Mouse (Mus musculus): ENCODE data around the gene Ephb2. TPM values are rescaled to one million over a fixed set of nuclear protein-coding genes. Genes with fewer than 3 reads are reported as not detected.

Ephb2 gene
- polyA plus RNA-seq, 1 experiment, result 16.8 TPM

GRCm38 (mm10) chr4:136847166-136847565 lies 11.4 kb upstream of the Ephb2 start:
- TF ChIP-seq MYOD1 (IDR thresholded peaks at IDR 0.05; ENCODE audit: control insufficient read depth, insufficient read length, low read depth) (no peak), MYOG (IDR thresholded peaks at IDR 0.05; ENCODE audit: control insufficient read depth, extremely low read depth, insufficient read length) (no peak), USF1 (IDR thresholded peaks at IDR 0.05; ENCODE audit: low read depth) (no peak), FOSL1 (IDR thresholded peaks at IDR 0.05; ENCODE audit: insufficient read depth, low read length, poor library complexity, severe bottlenecking) (no peak), MAX (IDR thresholded peaks at IDR 0.05) (no peak), CTCF (IDR thresholded peaks at IDR 0.05; ENCODE audit: control insufficient read depth, insufficient read depth, insufficient read length) (no peak), CEBPB (IDR thresholded peaks at IDR 0.05; ENCODE audit: low read depth) (no peak)
- Histone ChIP-seq H3K27me3 (ENCODE audit: control insufficient read depth, insufficient read depth, insufficient read length) (peaks cover 43% of the 10 kb centered on the region), H3K4me3 (ENCODE audit: insufficient read depth, poor library complexity, severe bottlenecking) (no peak overlapping the region), H3K36me3 (ENCODE audit: control insufficient read depth, insufficient read depth) (no peaks in the 10 kb centered on the region), H3K79me2 (ENCODE audit: control insufficient read depth, insufficient read depth) (no peaks in the 10 kb centered on the region), H3ac (ENCODE audit: control insufficient read depth, insufficient read length, low read depth) (no peak overlapping the region), H3K79me3 (ENCODE audit: low read depth) (no peaks in the 10 kb centered on the region)

GRCm38 (mm10) chr4:136842802-136843201 lies 7.0 kb upstream of the Ephb2 start:
- H3K4me3 ChIP-seq (ENCODE audit: insufficient read depth, poor library complexity, severe bottlenecking), result no peak overlapping the region
- no peaks in the 10 kb centered on the region for H3K79me2 ChIP-seq (ENCODE audit: control insufficient read depth, insufficient read depth)
- H3ac ChIP-seq (ENCODE audit: control insufficient read depth, insufficient read length, low read depth), result no peak overlapping the region
- peaks cover 15% of the 10 kb centered on the region for H3K27me3 ChIP-seq (ENCODE audit: control insufficient read depth, insufficient read depth, insufficient read length)
- TF ChIP-seq MYOG (IDR thresholded peaks at IDR 0.05; ENCODE audit: control insufficient read depth, extremely low read depth, insufficient read length), result no peak
- no peak for TF ChIP-seq USF1 (IDR thresholded peaks at IDR 0.05; ENCODE audit: low read depth)
- TF ChIP-seq FOSL1 (IDR thresholded peaks at IDR 0.05; ENCODE audit: insufficient read depth, low read length, poor library complexity, severe bottlenecking), result no peak
- no peaks in the 10 kb centered on the region for H3K79me3 ChIP-seq (ENCODE audit: low read depth)
- H3K36me3 ChIP-seq (ENCODE audit: control insufficient read depth, insufficient read depth), result no peaks in the 10 kb centered on the region

GRCm38 (mm10) chr4:136842033-136842432 lies 6.2 kb upstream of the Ephb2 start:
- H3K79me2 ChIP-seq (ENCODE audit: control insufficient read depth, insufficient read depth), result no peaks in the 10 kb centered on the region
- no peak overlapping the region for H3ac ChIP-seq (ENCODE audit: control insufficient read depth, insufficient read length, low read depth)
- H3K79me3 ChIP-seq (ENCODE audit: low read depth), result no peaks in the 10 kb centered on the region
- H3K4me3 ChIP-seq (ENCODE audit: insufficient read depth, poor library complexity, severe bottlenecking), result no peak overlapping the region
- TF ChIP-seq MYOD1 (IDR thresholded peaks at IDR 0.05; ENCODE audit: control insufficient read depth, insufficient read length, low read depth) (no peak), MYOG (IDR thresholded peaks at IDR 0.05; ENCODE audit: control insufficient read depth, extremely low read depth, insufficient read length) (no peak), MAX (IDR thresholded peaks at IDR 0.05) (no peak), USF1 (IDR thresholded peaks at IDR 0.05; ENCODE audit: low read depth) (peak; percentile 75), CEBPB (IDR thresholded peaks at IDR 0.05; ENCODE audit: low read depth) (peak; percentile 74), CTCF (IDR thresholded peaks at IDR 0.05; ENCODE audit: control insufficient read depth, insufficient read depth, insufficient read length) (no peak)
- H3K27me3 ChIP-seq (ENCODE audit: control insufficient read depth, insufficient read depth, insufficient read length), result peaks cover 14% of the 10 kb centered on the region
- H3K36me3 ChIP-seq (ENCODE audit: control insufficient read depth, insufficient read depth), result no peaks in the 10 kb centered on the region

GRCm38 (mm10) chr4:136841056-136841455 lies 5.3 kb upstream of the Ephb2 start:
- Histone ChIP-seq H3K79me3 (ENCODE audit: low read depth) (no peaks in the 10 kb centered on the region), H3K4me3 (ENCODE audit: insufficient read depth, poor library complexity, severe bottlenecking) (no peak overlapping the region), H3K27me3 (ENCODE audit: control insufficient read depth, insufficient read depth, insufficient read length) (peaks cover 10% of the 10 kb centered on the region), H3K36me3 (ENCODE audit: control insufficient read depth, insufficient read depth) (no peaks in the 10 kb centered on the region), H3ac (ENCODE audit: control insufficient read depth, insufficient read length, low read depth) (no peak overlapping the region), H3K79me2 (ENCODE audit: control insufficient read depth, insufficient read depth) (no peaks in the 10 kb centered on the region)
- TF ChIP-seq MYOD1 (IDR thresholded peaks at IDR 0.05; ENCODE audit: control insufficient read depth, insufficient read length, low read depth), result no peak
- no peak for TF ChIP-seq FOSL1 (IDR thresholded peaks at IDR 0.05; ENCODE audit: insufficient read depth, low read length, poor library complexity, severe bottlenecking)
- TF ChIP-seq MYOG (IDR thresholded peaks at IDR 0.05; ENCODE audit: control insufficient read depth, extremely low read depth, insufficient read length), result no peak
- TF ChIP-seq MAX (IDR thresholded peaks at IDR 0.05), result no peak
- no peak for TF ChIP-seq CEBPB (IDR thresholded peaks at IDR 0.05; ENCODE audit: low read depth)
- TF ChIP-seq USF1 (IDR thresholded peaks at IDR 0.05; ENCODE audit: low read depth), result no peak
- TF ChIP-seq CTCF (IDR thresholded peaks at IDR 0.05; ENCODE audit: control insufficient read depth, insufficient read depth, insufficient read length), result peak; percentile 53

GRCm38 (mm10) chr4:136838462-136838861 lies 2.7 kb upstream of the Ephb2 start:
- no peak overlapping the region for H3K4me3 ChIP-seq (ENCODE audit: insufficient read depth, poor library complexity, severe bottlenecking)
- no peaks in the 10 kb centered on the region for H3K36me3 ChIP-seq (ENCODE audit: control insufficient read depth, insufficient read depth)
- no peaks in the 10 kb centered on the region for H3K27me3 ChIP-seq (ENCODE audit: control insufficient read depth, insufficient read depth, insufficient read length)
- peaks cover 2% of the 10 kb centered on the region for H3K79me2 ChIP-seq (ENCODE audit: control insufficient read depth, insufficient read depth)
- H3K79me3 ChIP-seq (ENCODE audit: low read depth), result no peaks in the 10 kb centered on the region
- no peak overlapping the region for H3ac ChIP-seq (ENCODE audit: control insufficient read depth, insufficient read length, low read depth)
- TF ChIP-seq CTCF (IDR thresholded peaks at IDR 0.05; ENCODE audit: control insufficient read depth, insufficient read depth, insufficient read length) (no peak), MYOG (IDR thresholded peaks at IDR 0.05; ENCODE audit: control insufficient read depth, extremely low read depth, insufficient read length) (no peak), MYOD1 (IDR thresholded peaks at IDR 0.05; ENCODE audit: control insufficient read depth, insufficient read length, low read depth) (no peak), MAX (IDR thresholded peaks at IDR 0.05) (no peak), FOSL1 (IDR thresholded peaks at IDR 0.05; ENCODE audit: insufficient read depth, low read length, poor library complexity, severe bottlenecking) (no peak), USF1 (IDR thresholded peaks at IDR 0.05; ENCODE audit: low read depth) (no peak), CEBPB (IDR thresholded peaks at IDR 0.05; ENCODE audit: low read depth) (no peak)

- H3K36me3 ChIP-seq (ENCODE audit: control insufficient read depth, insufficient read depth), result no peaks in the 10 kb centered on the region
- peaks cover 4% of the 10 kb centered on the region for H3K79me3 ChIP-seq (ENCODE audit: low read depth)
- no peaks in the 10 kb centered on the region for H3K27me3 ChIP-seq (ENCODE audit: control insufficient read depth, insufficient read depth, insufficient read length)
- no peak overlapping the region for H3ac ChIP-seq (ENCODE audit: control insufficient read depth, insufficient read length, low read depth)
- H3K4me3 ChIP-seq (ENCODE audit: insufficient read depth, poor library complexity, severe bottlenecking), result no peak overlapping the region
- TF ChIP-seq FOSL1 (IDR thresholded peaks at IDR 0.05; ENCODE audit: insufficient read depth, low read length, poor library complexity, severe bottlenecking) (no peak), CTCF (IDR thresholded peaks at IDR 0.05; ENCODE audit: control insufficient read depth, insufficient read depth, insufficient read length) (no peak), MYOG (IDR thresholded peaks at IDR 0.05; ENCODE audit: control insufficient read depth, extremely low read depth, insufficient read length) (no peak), MYOD1 (IDR thresholded peaks at IDR 0.05; ENCODE audit: control insufficient read depth, insufficient read length, low read depth) (no peak)
- H3K79me2 ChIP-seq (ENCODE audit: control insufficient read depth, insufficient read depth), result peaks cover 6% of the 10 kb centered on the region
Measured at GRCm38 (mm10) chr4:136838026-136838425, 2.2 kb upstream of the Ephb2 start.

Data from C2C12 (cell line).